Mouse (Mus musculus) embryo, embryonic 10 days (tissue): ENCODE measurements around the gene Per3.

ENCODE experiments used
- DNase-seq: peaks from one replicate; pipeline ENCODE4 v3.0.0-alpha.2; 2015; ENCODE audit warnings: low spot score

The Per3 gene

DNA sequence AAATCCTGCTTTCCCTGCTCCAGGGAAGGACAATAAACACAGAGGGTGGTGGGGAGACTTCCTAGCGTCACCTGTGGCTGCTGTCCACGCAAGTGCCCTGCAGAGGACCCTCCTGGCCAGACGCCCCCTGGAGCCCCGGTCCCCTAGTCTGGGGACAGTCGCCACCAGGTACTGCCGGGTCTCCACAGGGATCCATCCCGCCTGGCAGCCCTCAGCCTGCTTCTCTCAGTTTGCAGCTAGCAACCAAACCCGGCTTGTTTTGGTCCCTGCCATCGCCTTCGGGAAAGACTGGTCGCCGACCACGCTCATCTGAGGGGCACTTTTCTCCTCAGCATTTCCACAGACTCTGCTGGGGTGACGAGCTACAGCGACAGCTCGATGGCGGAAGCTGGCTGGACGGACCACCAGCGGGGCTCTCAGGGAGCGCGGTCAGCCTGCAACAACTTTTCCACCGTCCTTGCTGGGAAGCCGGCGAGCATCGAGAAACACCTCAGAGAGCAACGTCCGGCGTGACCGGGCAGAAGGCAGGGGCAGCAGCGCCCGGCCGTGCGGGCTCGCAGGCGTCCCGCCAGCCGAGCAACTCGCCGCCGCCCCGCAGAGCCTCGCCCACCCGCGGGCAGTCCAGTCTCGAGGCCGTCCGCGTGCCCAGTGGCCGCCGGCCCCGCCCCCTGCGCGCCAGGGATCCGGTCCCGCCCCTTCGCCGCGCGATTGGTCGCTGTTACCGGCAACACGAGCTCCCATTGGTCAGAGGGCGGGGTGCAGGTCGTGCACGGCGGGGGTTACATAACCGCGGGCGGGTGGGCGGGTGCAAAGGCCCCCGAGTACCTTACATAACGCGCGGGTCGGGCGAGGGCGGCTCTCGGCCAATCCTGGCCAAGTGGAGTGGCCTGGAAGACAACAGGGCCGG is at the start of gene Per3:
Gene Per3, minus strand, starts transcription at position 629 of the 907 bp plus-strand sequence.
- peak; percentile 96 for DNase-seq

DNA sequence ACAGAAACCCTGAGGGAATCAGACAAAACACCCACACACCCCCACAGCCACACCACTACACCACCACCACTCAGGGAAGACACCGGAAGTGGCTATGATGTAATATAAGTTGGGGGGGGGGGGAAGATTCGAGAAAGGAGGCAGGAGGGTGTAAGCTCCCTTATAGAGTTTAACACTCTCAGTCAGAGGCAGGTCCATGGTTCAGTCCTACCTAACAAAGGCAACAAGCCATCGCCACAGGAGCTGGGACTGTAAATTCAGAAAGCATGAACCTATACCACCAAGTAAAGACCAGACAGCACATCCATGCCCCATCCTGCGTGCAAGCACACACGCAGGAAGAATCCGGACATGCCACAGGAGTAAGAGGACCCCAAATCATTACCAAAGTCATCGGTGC is 44.8 kb upstream of the Per3 start, which contains the start of gene Gm13090:
Gene Gm13090, plus strand, starts transcription at position 301 of the 400 bp plus-strand sequence.
- no peak for DNase-seq

- no peak for DNase-seq
Measured at GRCm38 (mm10) chr4:151088819-151089218, 44.4 kb upstream of the Per3 start.

- no peak for DNase-seq
Measured at GRCm38 (mm10) chr4:151087358-151087757, 42.9 kb upstream of the Per3 start.

DNA sequence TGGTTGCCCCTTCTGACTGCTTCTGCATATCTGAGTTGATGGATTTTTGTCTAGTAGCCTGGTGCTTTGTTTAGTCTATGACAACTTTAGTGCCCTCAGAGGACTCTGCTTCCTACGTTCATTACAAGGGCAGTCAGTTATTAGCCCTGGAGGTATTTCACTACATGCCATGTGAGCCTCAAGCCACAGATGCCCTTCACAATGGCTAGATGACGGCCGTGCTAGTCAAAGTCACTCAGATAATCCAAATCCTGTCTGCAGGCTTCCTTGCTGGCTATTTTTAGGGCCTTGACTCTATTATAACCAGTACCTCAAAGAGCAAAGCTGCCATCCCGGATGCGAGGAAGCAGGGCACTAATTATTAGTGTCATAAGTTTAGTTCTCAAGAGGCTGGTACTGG is 38.6 kb upstream of the Per3 start:
- no peak for DNase-seq

- no peak for DNase-seq
Measured at GRCm38 (mm10) chr4:151081977-151082376, 37.5 kb upstream of the Per3 start.

DNA sequence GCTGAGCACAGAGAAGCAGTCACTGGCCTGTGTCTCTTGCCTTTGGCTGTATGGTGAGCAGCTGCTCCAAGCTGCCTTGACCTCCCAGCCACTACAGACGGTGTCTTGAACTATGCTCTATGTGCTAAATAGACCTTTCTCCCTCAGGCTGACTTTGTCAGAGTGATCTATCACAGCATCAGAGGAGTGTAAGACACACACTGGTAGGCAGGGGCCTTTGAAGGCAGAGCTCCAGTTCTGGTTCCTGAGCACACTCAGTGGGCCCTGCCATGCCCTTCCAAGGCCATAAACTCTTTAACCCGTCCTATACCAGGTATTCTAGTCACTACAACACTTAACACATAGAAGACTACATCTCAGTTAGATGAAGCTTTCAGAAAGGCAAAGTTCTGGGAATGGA is 36.9 kb upstream of the Per3 start:
- DNase-seq: no peak

DNA sequence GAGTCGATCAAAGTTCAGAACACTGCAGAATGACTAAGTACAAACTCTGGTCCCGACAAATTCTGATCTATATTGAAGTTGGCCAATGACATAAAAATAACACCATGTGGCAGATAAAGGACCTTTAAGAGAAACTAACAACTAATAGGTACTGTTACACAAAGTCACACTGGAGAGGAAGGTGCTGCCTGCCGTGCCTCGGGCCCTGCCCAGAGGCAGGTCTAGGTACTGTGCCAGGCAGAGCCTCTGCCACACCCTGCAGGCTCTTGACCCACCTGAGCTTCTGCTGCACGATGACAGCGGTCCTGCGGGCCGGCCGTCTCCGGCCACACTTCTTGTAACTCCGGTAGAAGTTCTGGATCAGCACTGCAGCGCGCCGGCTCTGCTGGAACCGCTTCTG is 30.4 kb upstream of the Per3 start:
- no peak for DNase-seq

GRCm38 (mm10) chr4:151073108-151073744 is 28.8 kb upstream of the Per3 start:
- peak; percentile 79 for DNase-seq

DNA sequence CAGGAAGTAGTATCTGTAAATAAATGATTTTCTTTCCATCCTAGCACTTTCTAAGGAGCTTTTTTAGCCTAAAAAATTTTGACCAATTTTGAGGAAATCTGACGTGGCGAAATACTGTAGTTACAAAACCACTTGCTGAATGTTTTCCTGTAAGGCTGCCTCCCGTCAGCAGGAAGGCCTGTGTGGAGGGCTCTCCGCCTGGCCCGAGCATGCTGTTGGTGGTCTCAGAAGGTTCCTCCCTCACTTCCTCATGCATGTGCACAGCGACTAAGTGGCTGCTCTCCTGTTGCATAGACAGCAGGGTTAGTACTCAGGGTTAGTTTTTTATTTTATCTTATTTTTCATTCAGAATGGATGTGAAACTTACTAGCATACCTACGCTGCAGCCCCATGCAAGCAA is 26.5 kb upstream of the Per3 start:
- no peak for DNase-seq

DNA sequence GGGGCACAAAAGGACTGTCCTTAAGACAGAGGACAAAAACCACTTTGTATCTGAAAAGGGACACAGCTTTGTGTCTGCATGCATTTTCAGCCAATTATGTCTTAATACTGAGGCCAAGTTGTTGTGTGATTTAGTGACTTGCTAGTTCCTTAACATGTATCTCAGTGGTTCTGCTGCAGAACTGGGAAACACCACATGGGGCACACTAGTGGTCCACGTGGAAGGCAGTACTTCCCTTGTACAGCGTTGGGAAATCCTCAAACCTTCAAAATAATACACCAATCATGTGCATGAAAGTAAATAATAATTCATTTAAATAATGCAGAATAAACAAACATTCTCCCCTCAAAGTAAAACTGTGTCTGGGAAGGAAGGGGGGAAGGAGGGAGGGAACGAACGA is 24.3 kb upstream of the Per3 start:
- DNase-seq: no peak

DNA sequence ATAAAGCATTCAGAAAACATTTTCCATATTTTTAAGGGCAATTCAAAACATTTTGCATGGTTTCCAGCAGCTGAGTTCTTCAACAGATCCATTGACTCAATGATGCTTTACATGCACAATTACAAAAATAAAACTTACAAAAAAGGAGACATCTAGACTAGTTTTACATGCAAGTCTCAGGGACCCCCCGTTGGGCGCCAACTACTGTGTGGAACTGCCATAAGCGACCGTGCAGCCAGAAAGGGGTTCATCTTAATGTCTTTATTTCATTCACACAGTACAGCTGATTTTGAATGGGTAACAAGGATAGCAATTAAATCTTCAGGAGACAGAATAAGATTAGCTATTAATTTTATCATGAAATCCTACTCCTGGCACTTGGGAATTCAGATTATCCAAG is 15.1 kb upstream of the Per3 start:
- no peak for DNase-seq

GRCm38 (mm10) chr4:151058634-151059033 is 14.2 kb upstream of the Per3 start:
- no peak for DNase-seq

- DNase-seq: peak; percentile 100
Measured at GRCm38 (mm10) chr4:151057347-151058321, 13.2 kb upstream of the Per3 start, which contains the start of gene Vamp3. Vamp3 (minus strand) TSS chr4:151057963.

DNA sequence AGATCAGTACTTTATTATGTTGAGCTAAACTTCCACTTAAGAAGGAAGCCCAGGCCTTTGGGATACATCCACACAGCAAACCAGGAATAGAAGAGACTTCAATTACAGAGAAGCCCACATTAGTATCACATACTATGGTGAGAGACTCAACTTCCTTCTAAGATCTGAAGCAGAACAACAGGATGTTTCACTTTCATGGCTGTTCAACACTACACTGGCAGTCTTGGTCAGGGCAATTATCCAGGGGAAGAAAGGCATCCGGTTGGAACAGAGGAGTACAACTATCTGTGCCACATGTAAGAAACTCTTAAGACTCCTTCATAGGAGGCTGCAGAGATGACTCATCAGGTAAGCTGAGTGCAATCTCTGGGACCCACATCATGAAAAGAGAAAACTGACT is 6.7 kb upstream of the Per3 start:
- DNase-seq: no peak

GRCm38 (mm10) chr4:151046524-151046923 is 2.1 kb upstream of the Per3 start:
- DNase-seq: no peak

- no peak for DNase-seq
Measured at GRCm38 (mm10) chr4:151044944-151045570, 592 bp upstream of the Per3 start.

DNA sequence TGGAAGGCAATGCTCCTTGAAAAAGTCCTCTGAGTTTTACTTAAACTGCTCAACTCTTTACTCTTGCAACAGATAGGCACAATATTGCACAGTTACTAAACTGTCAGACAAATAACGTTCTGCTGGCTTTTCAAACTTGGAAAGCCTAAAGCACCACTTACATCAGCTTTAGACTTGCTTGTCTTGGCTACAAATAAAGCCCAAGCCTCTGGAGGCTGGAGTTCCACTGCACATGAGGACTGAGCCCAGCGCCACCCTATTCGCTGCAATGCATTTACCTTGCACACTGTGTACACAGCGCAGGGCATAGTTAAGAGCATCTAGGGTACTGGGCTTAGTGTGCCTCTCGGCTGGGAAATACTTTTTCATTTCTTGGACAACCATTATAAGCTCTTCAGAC is 1.2 kb downstream of the Per3 start:
- DNase-seq: no peak

- DNase-seq: no peak
Measured at GRCm38 (mm10) chr4:151041506-151041905, 3.0 kb downstream of the Per3 start.

DNA sequence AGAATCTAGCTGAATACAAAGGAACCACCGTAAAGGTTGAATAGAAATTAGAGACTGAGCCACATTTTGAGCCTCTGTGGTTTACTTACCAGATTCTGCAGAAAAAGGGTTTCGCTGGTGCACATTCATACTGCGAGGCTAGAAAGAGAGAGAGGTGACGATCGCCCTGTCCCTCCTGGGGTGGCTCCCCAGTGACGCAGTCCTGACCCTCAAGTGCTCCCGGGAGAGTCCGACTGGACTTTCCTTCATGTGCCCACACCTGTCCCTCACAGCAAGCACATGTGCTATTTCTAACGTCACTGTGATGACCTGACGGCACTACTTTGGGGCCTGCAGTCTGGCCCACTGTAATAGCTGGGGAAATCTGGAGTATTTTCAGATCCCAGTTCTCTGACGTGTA is 6.7 kb downstream of the Per3 start:
- no peak for DNase-seq

DNA sequence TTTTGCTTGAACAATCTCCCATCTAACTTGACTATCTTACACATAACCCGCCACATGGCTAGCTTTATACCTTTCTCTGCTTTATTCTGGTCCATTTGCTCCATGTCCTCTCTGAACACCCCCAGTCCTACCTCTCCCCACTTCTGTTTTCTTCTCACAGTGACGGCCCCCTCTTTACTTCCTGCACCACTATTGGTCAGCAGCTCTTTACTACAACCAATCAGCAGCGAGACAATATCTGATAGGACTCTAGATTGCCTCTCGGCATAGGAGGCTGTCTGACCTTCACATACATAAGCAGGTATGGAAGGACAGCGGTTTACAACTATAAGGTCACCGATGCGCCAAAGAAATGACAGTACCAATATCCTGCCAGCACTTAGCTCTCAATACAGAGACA is 7.9 kb downstream of the Per3 start:
- DNase-seq: no peak

DNA sequence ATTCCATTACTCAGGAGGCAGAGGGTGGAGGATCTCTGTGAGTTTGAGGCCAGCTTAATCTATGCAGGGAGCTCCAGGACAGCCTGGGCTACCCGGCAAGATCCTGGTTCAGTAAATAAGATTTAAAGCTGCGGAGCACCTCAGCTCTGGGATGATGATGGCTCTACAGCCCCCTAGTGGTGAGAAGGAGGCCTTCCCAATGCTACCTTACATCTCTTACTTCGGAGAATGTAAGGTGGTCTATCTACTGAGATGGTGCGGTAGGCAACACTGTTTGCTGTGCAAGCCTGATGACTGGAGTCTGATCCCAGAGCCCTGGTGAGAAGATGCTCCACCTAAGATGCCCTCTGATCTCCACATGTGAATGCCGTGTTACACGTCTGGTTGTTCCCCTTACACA is 17.5 kb downstream of the Per3 start:
- peak; percentile 75 for DNase-seq
